Mouse (Mus musculus) monocyte, adult 59 days (primary cell): ENCODE measurements around the gene Gsdma. TPM values are rescaled to one million over a fixed set of nuclear protein-coding genes. Genes with fewer than 3 reads are reported as not detected.

ENCODE experiments used
- total RNA-seq, 2 experiments: library from RNA; stranded (reverse); gene quantifications; one replicate each; pipeline ENCODE4 v1.2.4; 2023

Gsdma gene
- total RNA-seq = under 1 TPM in 1 of 2 experiments, not detected in 1; 0.24 TPM

DNA sequence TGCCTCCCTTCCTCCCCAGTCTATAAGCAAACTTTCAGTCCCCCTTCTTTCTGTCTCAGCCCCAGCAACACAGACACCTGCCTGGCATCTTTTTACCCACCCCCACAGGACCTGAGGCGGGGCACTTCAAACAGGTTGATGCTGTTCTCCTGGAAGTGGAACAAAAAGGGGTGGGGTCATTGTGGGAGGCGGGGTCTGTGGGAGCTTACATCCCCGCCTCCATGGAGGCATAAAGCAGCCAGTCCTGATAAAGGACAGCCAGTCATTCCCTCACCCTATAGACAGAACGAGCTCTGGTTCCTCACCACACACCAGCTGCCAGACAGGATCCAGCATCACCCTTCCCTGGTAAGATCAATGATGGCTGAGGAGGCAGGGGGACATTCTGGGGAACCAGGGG is at the start of gene Gsdma:
Gene Gsdma, plus strand, starts transcription at position 261 of the 400 bp plus-strand sequence.

DNA sequence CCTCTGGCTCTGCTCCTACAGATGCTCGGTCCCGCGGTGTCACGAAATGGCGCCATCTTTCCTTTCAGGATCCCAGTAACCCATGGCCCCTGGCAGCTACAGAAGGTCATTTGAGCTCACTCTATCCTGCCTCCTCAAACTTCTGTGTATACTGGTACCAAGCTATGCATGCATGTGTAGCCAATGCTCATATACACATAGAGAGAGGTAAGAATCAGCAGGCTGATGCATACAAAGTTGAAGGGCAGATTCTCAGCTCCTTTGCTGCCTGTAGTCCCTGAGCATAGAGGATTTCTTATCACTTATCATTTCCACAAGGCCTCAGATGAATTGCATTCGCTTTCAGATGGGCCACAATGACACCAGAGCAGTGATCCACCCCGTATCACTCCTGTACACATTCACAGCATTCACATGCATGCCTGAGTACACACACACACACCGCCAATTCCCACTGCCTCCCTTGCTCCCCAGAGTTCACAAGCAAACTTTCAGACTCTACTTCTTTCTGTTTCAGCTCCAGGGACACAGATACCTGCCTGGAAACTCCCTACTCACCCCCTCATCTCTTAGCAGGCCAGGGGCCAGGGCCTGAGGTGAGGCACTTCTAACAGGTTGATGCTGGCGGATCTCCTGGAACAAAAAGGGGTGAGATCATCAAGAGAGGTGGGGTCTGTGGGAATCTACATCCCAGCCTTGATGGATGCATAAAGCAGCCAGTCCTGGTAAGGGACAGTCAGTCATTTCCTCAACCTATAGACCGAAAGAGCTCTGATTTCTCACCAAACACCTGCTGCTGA is 38.3 kb upstream of the Gsdma start, which contains the start of the genes Gm12355 and Gsdma3:
Gene Gm12355, minus strand, starts transcription at position 51 of the 800 bp plus-strand sequence.
Gene Gsdma3, plus strand, starts transcription at position 750 of the 800 bp plus-strand sequence.

DNA sequence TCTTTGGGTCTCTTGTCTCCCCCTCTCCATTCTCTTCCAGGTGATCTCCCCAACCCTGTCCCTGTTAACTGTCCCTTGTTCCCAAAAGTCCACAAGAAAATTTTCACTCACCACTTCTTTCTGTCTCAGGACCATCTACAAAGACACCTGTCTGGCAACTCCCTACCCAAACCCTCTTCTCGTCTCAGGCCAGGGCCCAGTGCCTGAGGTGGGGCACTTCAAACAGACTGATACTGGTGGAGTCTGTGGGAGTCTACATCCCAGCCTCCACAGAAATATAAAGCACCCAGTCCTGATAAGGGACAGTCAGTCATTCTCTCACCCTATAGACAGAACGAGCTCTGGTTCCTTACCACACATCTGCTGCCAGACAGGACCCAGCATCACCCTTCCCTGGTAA is 17.7 kb upstream of the Gsdma start, which contains the start of gene Gsdma2:
Gene Gsdma2, plus strand, starts transcription at position 301 of the 400 bp plus-strand sequence.

DNA sequence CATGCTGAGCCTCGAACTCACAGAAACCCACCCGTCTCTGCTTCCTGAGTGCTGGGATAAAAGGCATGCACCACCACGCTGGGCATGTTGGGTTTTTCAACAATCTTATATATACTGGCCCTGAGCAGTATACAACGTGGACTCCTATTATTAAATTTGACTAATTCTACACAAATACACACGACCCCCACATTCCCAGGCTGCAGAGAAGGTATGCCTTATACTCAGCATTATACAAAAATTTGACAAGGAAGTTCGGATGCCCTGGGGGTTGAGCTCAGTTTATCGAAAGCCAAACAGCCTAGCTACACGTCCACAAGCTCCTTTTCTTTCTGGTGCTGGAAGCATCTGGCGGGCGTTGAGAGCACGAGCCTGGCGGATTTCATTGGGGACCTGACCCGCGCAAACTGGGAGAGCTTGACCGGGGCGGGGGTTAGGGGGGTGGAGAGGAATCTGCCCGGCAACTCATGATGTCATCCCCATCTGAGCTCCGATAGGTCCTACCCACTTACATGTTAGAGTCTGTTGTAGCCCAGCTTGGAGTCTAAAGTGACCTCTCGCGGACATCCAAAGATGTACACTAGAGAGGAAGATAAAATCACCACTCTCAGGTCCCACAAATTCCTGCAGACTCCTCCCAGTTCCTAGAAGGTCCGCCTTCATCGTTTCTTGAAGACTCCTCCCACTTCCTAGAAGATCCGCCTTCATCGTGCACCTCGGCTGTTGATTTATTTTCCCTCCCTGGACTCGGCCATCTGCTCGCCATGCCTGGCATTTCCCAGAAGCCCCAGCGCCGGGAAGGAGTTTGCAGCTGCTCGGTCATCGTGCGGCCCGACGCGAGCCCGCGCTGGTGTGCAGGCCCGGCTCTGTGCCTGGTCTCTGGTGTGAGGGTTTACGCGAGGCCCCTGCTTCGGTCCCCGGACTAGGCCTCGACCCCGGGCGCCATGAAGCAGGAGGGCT is 17.9 kb downstream of the Gsdma start, which contains the start of gene Psmd3:
Gene Psmd3, plus strand, starts transcription at position 769 of the 960 bp plus-strand sequence.

DNA sequence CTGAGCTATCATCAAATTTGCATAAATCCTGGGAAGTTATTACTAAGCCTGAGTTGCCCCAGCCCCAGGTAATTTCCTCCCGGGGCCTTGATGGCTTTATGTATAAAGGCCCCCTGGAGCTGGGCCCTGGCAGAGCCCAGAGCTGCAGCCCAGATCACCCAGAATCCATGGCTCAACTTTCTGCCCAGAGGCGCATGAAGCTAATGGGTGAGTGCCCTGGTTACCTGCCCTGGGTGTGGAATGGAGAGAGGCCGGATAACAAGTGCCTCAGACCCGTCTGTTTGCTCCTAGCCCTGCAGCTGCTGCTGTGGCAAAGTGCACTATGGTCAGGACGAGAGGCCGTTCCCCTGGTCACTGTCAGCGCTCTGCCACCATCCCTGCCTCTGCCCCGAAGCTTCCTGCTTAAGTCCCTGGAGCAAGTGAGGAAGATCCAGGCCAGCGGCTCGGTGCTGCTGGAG is 37.1 kb downstream of the Gsdma start, which contains the start of gene Csf3:
Gene Csf3, plus strand, starts transcription at position 51 of the 458 bp plus-strand sequence.

Other genes starting within 250 kb of the Gsdma start
- 10 to 100 TPM; 55.1 to 60.0 TPM for gene Mien1, start 225.4 kb upstream of the Gsdma start, total RNA-seq
- gene Grb7, start 218.0 kb upstream of the Gsdma start, total RNA-seq = not detected
- gene Ikzf3, start 118.3 kb upstream of the Gsdma start, total RNA-seq = 10 to 100 TPM; 19.1 to 27.8 TPM
- gene Zpbp2, start 113.3 kb upstream of the Gsdma start, total RNA-seq = 1 to 10 TPM in 1 of 2 experiments, not detected in 1; 3.4 TPM
- gene Ormdl3, start 77.0 kb upstream of the Gsdma start, total RNA-seq = 10 to 100 TPM; 10.9 to 11.8 TPM
- gene Lrrc3c, start 66.1 kb upstream of the Gsdma start, total RNA-seq = not detected
- gene Gm12355, start 38.7 kb upstream of the Gsdma start, total RNA-seq = 10 to 100 TPM; 15.7 to 17.2 TPM
- gene Gsdma3, start 38.0 kb upstream of the Gsdma start, total RNA-seq = not detected
- not detected for gene Gsdma2, start 17.6 kb upstream of the Gsdma start, total RNA-seq
- 10 to 100 TPM; 55.3 to 60.4 TPM for gene Psmd3, start 18.2 kb downstream of the Gsdma start, total RNA-seq
- gene Csf3, start 36.9 kb downstream of the Gsdma start, total RNA-seq = not detected
- gene Med24, start 65.1 kb downstream of the Gsdma start, total RNA-seq = 10 to 100 TPM; 42.8 to 50.5 TPM
- gene Thra, start 76.3 kb downstream of the Gsdma start, total RNA-seq = 10 to 100 TPM; 17.9 to 20.1 TPM
- gene Nr1d1, start 111.0 kb downstream of the Gsdma start, total RNA-seq = 10 to 100 TPM; 21.6 to 27.8 TPM
- 100 to 1,000 TPM; 121 to 126 TPM for gene Msl1, start 131.2 kb downstream of the Gsdma start, total RNA-seq
- 10 to 100 TPM; 78.5 to 94.7 TPM for gene Casc3, start 140.6 kb downstream of the Gsdma start, total RNA-seq
- gene Rapgefl1, start 172.4 kb downstream of the Gsdma start, total RNA-seq = under 1 TPM; 0.33 to 0.50 TPM
- 10 to 100 TPM; 31.9 to 44.6 TPM for gene Wipf2, start 199.3 kb downstream of the Gsdma start, total RNA-seq
- gene Cdc6, start 243.4 kb downstream of the Gsdma start, total RNA-seq = under 1 TPM; 0.73 to 0.91 TPM